Mouse (Mus musculus): ENCODE data around the gene Csf3r. TPM values are rescaled to one million over a fixed set of nuclear protein-coding genes. Genes with fewer than 3 reads are reported as not detected.

The Csf3r gene
- total and polyA plus RNA-seq, 3 experiments: 0.02 to 0.05 TPM; not detected in 1

GRCm38 (mm10) chr4:126017676-126018332 is 6.5 kb upstream of the Csf3r start:
- no peak overlapping the region for H3K4me3 ChIP-seq (ENCODE audit: low read depth, low read length)
- no peaks in the 10 kb centered on the region for H3K4me1 ChIP-seq (ENCODE audit: insufficient read depth, low read depth, low read length)
- no peak for ATAC-seq (ENCODE audit: extremely low read depth, insufficient number of reproducible peaks, low FRiP score, poor library complexity, severe bottlenecking)
- no peaks in the 10 kb centered on the region for H3K27me3 ChIP-seq (ENCODE audit: insufficient read depth, low read length)
- H3K36me3 ChIP-seq (replicated peaks): no peaks in the 10 kb centered on the region
- DNase-seq (ENCODE audit: low spot score): no peak
- H3K9me3 ChIP-seq (replicated peaks): no peaks in the 10 kb centered on the region
- no peak for TF ChIP-seq CTCF (IDR thresholded peaks at IDR 0.05; ENCODE audit: low read depth, low read length)
- no peak for TF ChIP-seq GATA2 (IDR thresholded peaks at IDR 0.05; ENCODE audit: borderline replicate concordance, low read depth, low read length)
- TF ChIP-seq POLR2AphosphoS5 (IDR thresholded peaks at IDR 0.05; ENCODE audit: insufficient replicate concordance, low read depth, low read length): no peak
- TF ChIP-seq GATA1 (IDR thresholded peaks at IDR 0.05; ENCODE audit: borderline replicate concordance, low read length): no peak

DNA sequence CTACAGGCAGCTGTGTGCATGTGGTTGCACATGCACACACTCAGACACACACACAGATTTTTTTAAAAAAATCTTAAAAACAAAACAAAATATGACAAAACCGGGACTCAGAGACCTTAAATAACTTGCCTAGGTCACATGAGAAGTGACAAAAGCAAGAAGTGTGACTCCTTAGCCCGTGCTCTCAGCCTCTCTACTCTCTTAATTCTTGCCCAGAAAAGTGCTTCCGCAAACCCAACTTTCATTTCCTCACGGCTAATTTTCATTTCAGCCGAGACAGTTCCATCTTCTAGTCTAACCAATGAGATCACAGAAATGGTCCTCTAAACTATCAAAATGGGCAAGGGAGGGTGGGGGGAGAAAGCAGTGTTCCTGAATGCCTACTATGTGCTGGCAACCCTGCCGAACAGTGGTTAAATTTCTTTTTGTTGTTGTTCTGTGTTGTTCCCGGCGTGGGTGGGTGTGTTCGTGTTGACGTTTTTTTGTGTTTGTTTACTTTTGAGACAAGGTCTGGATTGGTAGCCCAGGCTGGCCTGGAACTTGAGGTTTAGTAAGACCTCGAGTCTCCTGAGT is 5.3 kb upstream of the Csf3r start:
- ATAC-seq (ENCODE audit: extremely low read depth, insufficient number of reproducible peaks, low FRiP score, poor library complexity, severe bottlenecking): no peak
- DNase-seq (ENCODE audit: low spot score): no peak
- H3K4me1 ChIP-seq (ENCODE audit: insufficient read depth, low read depth, low read length): no peaks in the 10 kb centered on the region
- no peak for TF ChIP-seq POLR2AphosphoS5 (IDR thresholded peaks at IDR 0.05; ENCODE audit: insufficient replicate concordance, low read depth, low read length)
- no peak for TF ChIP-seq GATA2 (IDR thresholded peaks at IDR 0.05; ENCODE audit: borderline replicate concordance, low read depth, low read length)
- no peak for TF ChIP-seq CTCF (IDR thresholded peaks at IDR 0.05; ENCODE audit: low read depth, low read length)
- TF ChIP-seq TAL1 (conservative IDR thresholded peaks at IDR 0.05; ENCODE audit: low read depth, low read length): no peak
- TF ChIP-seq GATA1 (IDR thresholded peaks at IDR 0.05; ENCODE audit: borderline replicate concordance, low read length): no peak
- no peaks in the 10 kb centered on the region for H3K27me3 ChIP-seq (ENCODE audit: insufficient read depth, low read length)
- no peaks in the 10 kb centered on the region for H3K36me3 ChIP-seq (replicated peaks)
- no peaks in the 10 kb centered on the region for H3K9me3 ChIP-seq (replicated peaks)
- H3K4me3 ChIP-seq (ENCODE audit: low read depth, low read length): no peak overlapping the region

- Histone ChIP-seq H3K36me3 (replicated peaks) (no peaks in the 10 kb centered on the region), H3K9me3 (replicated peaks) (no peaks in the 10 kb centered on the region), H3K4me1 (ENCODE audit: insufficient read depth, low read depth, low read length) (peaks cover 12% of the 10 kb centered on the region), H3K27me3 (ENCODE audit: insufficient read depth, low read length) (peaks cover 6% of the 10 kb centered on the region; the same call in 1 of the 2 replicates), H3K4me3 (ENCODE audit: low read depth, low read length) (no peak overlapping the region)
- ATAC-seq (ENCODE audit: extremely low read depth, insufficient number of reproducible peaks, low FRiP score, poor library complexity, severe bottlenecking) (no peak), DNase-seq (ENCODE audit: low spot score) (no peak)
- TF ChIP-seq GATA1 (IDR thresholded peaks at IDR 0.05; ENCODE audit: borderline replicate concordance, low read length) (no peak), TAL1 (conservative IDR thresholded peaks at IDR 0.05; ENCODE audit: low read depth, low read length) (no peak), GATA2 (IDR thresholded peaks at IDR 0.05; ENCODE audit: borderline replicate concordance, low read depth, low read length) (no peak), POLR2AphosphoS5 (IDR thresholded peaks at IDR 0.05; ENCODE audit: insufficient replicate concordance, low read depth, low read length) (no peak), CTCF (IDR thresholded peaks at IDR 0.05; ENCODE audit: low read depth, low read length) (no peak)
Measured at GRCm38 (mm10) chr4:126025801-126026200, 1.5 kb downstream of the Csf3r start.

- ATAC-seq (ENCODE audit: extremely low read depth, insufficient number of reproducible peaks, low FRiP score, poor library complexity, severe bottlenecking) (no peak; the same call in 1 of the 2 replicates), DNase-seq (ENCODE audit: low spot score) (peak; percentile 32)
- TF ChIP-seq POLR2AphosphoS5 (IDR thresholded peaks at IDR 0.05; ENCODE audit: insufficient replicate concordance, low read depth, low read length) (no peak), TAL1 (conservative IDR thresholded peaks at IDR 0.05; ENCODE audit: low read depth, low read length) (0 out of 2 replicates have a peak, but pooled peaks have one; percentile 12)
- H3K36me3 ChIP-seq (replicated peaks): no peaks in the 10 kb centered on the region
- peaks cover 9% of the 10 kb centered on the region; the same call in 1 of the 2 replicates for H3K27me3 ChIP-seq (ENCODE audit: insufficient read depth, low read length)
- H3K9me3 ChIP-seq (replicated peaks): no peaks in the 10 kb centered on the region
- H3K4me3 ChIP-seq (ENCODE audit: low read depth, low read length): no peak overlapping the region
- H3K4me1 ChIP-seq (ENCODE audit: insufficient read depth, low read depth, low read length): peaks cover 12% of the 10 kb centered on the region
Measured at GRCm38 (mm10) chr4:126027980-126028379, 3.6 kb downstream of the Csf3r start.

DNA sequence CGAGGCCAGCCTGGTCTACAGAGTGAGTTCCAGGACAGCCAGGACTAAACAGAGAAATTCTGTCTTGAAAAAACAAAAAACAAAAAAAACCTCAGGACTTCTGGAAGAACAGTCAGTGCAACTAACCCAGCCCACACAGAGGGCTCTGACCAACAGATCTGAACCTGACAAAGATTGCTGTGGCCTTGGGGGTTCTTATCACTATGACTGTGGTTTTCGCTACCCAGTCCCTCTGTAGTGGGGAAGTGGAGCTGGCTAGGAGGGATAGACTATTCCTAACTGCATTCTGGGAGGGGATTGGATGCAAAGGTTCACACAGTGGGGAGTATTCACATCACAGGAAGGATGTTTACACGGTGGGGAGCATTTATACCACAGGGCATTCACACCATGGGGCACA is 4.7 kb downstream of the Csf3r start:
- Histone ChIP-seq H3K4me1 (ENCODE audit: insufficient read depth, low read depth, low read length) (peaks cover 12% of the 10 kb centered on the region), H3K4me3 (ENCODE audit: low read depth, low read length) (no peak overlapping the region), H3K9me3 (replicated peaks) (no peaks in the 10 kb centered on the region), H3K27me3 (ENCODE audit: insufficient read depth, low read length) (peaks cover 10% of the 10 kb centered on the region; the same call in 1 of the 2 replicates), H3K36me3 (replicated peaks) (no peaks in the 10 kb centered on the region)
- DNase-seq (ENCODE audit: low spot score): no peak
- TF ChIP-seq GATA2 (IDR thresholded peaks at IDR 0.05; ENCODE audit: borderline replicate concordance, low read depth, low read length): no peak
- no peak for TF ChIP-seq TAL1 (conservative IDR thresholded peaks at IDR 0.05; ENCODE audit: low read depth, low read length)
- TF ChIP-seq GATA1 (IDR thresholded peaks at IDR 0.05; ENCODE audit: borderline replicate concordance, low read length): no peak
- TF ChIP-seq POLR2AphosphoS5 (IDR thresholded peaks at IDR 0.05; ENCODE audit: insufficient replicate concordance, low read depth, low read length): no peak
- TF ChIP-seq CTCF (IDR thresholded peaks at IDR 0.05; ENCODE audit: low read depth, low read length): no peak
- ATAC-seq (ENCODE audit: extremely low read depth, insufficient number of reproducible peaks, low FRiP score, poor library complexity, severe bottlenecking): no peak

GRCm38 (mm10) chr4:126030705-126031104 is 6.4 kb downstream of the Csf3r start:
- ATAC-seq (ENCODE audit: extremely low read depth, insufficient number of reproducible peaks, low FRiP score, poor library complexity, severe bottlenecking): no peak
- Histone ChIP-seq H3K27me3 (ENCODE audit: insufficient read depth, low read length) (peaks cover 12% of the 10 kb centered on the region; the same call in 1 of the 2 replicates), H3K36me3 (replicated peaks) (no peaks in the 10 kb centered on the region), H3K4me1 (ENCODE audit: insufficient read depth, low read depth, low read length) (peaks cover 12% of the 10 kb centered on the region), H3K9me3 (replicated peaks) (no peaks in the 10 kb centered on the region), H3K4me3 (ENCODE audit: low read depth, low read length) (no peak overlapping the region)
- no peak for DNase-seq (ENCODE audit: low spot score)
- TF ChIP-seq TAL1 (conservative IDR thresholded peaks at IDR 0.05; ENCODE audit: low read depth, low read length) (no peak), GATA1 (IDR thresholded peaks at IDR 0.05; ENCODE audit: borderline replicate concordance, low read length) (no peak)
